Mouse (Mus musculus) G1E (cell line): ENCODE results near the gene Sars2.

Source experiments
- CTCF ChIP-seq: IDR thresholded peaks from 2 replicates; pipeline ENCODE4 v1.5.1; 2012; ENCODE audit warnings: low read depth, low read length, inconsistent platforms, mixed read lengths
- GATA1 ChIP-seq: IDR thresholded peaks from 2 replicates; pipeline ENCODE4 v1.6.1; 2012; ENCODE audit warnings: borderline replicate concordance, low read length, inconsistent platforms, mixed read lengths
- GATA2 ChIP-seq: IDR thresholded peaks from 2 replicates; pipeline ENCODE4 v1.6.1; 2012; ENCODE audit warnings: low read depth, low read length, inconsistent platforms, borderline replicate concordance
- POLR2AphosphoS5 ChIP-seq: IDR thresholded peaks from 2 replicates; pipeline ENCODE4 v1.6.1; 2012; ENCODE audit warnings: low read depth, low read length, inconsistent platforms; ENCODE audit not compliant: insufficient replicate concordance

DNA sequence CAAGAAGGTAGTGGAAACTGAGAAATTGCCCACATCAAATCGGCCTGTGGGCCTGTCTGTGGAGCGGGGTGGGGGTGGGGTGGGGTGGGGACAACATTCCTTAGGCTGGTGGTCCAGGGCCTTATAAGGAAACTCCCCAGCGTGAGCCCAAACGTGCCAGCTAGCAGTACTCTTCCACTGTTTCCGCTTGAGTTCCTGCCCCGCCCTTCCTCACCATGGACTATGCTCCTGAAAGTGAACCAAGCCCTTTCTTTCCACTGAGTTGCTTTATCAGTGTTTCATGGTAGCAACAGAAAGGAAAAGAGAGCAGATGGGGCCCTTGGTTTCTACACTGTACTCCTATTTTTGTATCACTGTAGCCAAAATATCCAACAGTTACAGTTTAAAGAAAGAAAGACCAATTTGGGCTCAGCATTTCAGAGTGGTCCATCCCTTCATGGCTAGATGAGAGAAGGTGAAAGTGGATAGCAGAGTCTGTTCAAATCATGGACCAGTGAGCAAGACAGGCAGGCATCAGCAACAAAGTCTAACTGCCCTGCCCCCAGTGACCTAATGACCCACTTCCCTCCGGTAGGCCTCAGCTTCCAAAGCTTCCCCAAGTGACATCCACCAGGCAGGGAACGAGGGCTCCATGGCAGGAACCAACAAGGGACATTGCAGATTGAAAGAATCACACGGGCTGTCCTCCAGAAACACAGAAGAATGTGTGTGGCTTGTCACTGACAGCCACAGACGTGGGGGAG, 61.2 kb downstream of the Sars2 start:
- TF ChIP-seq CTCF (no peak), GATA1 (no peak), GATA2 (no peak), POLR2AphosphoS5 (no peak)
